Mouse (Mus musculus) heart, postnatal 4 days (tissue): ENCODE data around the gene Ifna7. TPM values are rescaled to one million over a fixed set of nuclear protein-coding genes. Genes with fewer than 3 reads are reported as not detected.

ENCODE experiments used
- DNase-seq: peaks from one replicate; pipeline ENCODE4 v3.0.0; 2021
- total RNA-seq, 2 experiments: library from RNA; stranded (reverse); gene quantifications; 2 replicates each; pipeline ENCODE4 v1.2.3; 2021

The Ifna7 gene
- total RNA-seq, 2 experiments from 2014 or later = not detected

- DNase-seq = no peak
Observed at GRCm38 (mm10) chr4:88841438-88841911, 25.4 kb downstream of the Ifna7 start, which contains the start of gene Ifna4. Ifna4 (plus strand) TSS chr4:88841861.

GRCm38 (mm10) chr4:88845334-88845733, 29.3 kb downstream of the Ifna7 start:
- DNase-seq = no peak

GRCm38 (mm10) chr4:88849698-88850097, 33.7 kb downstream of the Ifna7 start, which contains the start of gene Ifna1:
Ifna1 (plus strand) TSS chr4:88850087.
- no peak for DNase-seq

GRCm38 (mm10) chr4:88851026-88851763, 35.2 kb downstream of the Ifna7 start:
- DNase-seq = no peak

GRCm38 (mm10) chr4:88859214-88859613, 43.2 kb downstream of the Ifna7 start:
- DNase-seq = no peak

GRCm38 (mm10) chr4:88863309-88863708, 47.3 kb downstream of the Ifna7 start:
- no peak for DNase-seq

- DNase-seq = no peak
Observed at GRCm38 (mm10) chr4:88864599-88864998, 48.6 kb downstream of the Ifna7 start.

GRCm38 (mm10) chr4:88865011-88865569, 49.1 kb downstream of the Ifna7 start:
- DNase-seq = no peak

Other genes starting within 250 kb of the Ifna7 start
- gene Ifna14, start 244.4 kb upstream of the Ifna7 start, total RNA-seq = not detected
- gene Ifna9, start 223.8 kb upstream of the Ifna7 start, total RNA-seq = not detected
- not detected for gene Ifna12, start 212.9 kb upstream of the Ifna7 start, total RNA-seq
- not detected for gene C87499, start 181.8 kb upstream of the Ifna7 start, total RNA-seq
- not detected for gene Ifna13, start 171.8 kb upstream of the Ifna7 start, total RNA-seq
- gene Ifna16, start 139.3 kb upstream of the Ifna7 start, total RNA-seq = not detected
- gene Ifna2, start 132.3 kb upstream of the Ifna7 start, total RNA-seq = not detected
- gene Ifnab, start 124.9 kb upstream of the Ifna7 start, total RNA-seq = not detected
- gene Gm26566, start 94.4 kb upstream of the Ifna7 start, total RNA-seq = under 1 TPM; 0.36 to 0.52 TPM
- gene Klhl9, start 93.8 kb upstream of the Ifna7 start, total RNA-seq = 10 to 100 TPM; 89.6 to 91.9 TPM
- gene Gm13271, start 61.4 kb upstream of the Ifna7 start, total RNA-seq = not detected
- not detected for gene Gm13283, start 56.1 kb upstream of the Ifna7 start, total RNA-seq
- not detected for gene Gm13290, start 42.4 kb upstream of the Ifna7 start, total RNA-seq
- gene Gm13289, start 39.3 kb upstream of the Ifna7 start, total RNA-seq = not detected
- not detected for gene Gm13272, start 36.4 kb upstream of the Ifna7 start, total RNA-seq
- under 1 TPM in 1 of 2 experiments, not detected in 1; 0.23 TPM for gene Ifnz, start 34.1 kb upstream of the Ifna7 start, total RNA-seq
- gene Gm13276, start 30.5 kb upstream of the Ifna7 start, total RNA-seq = not detected
- gene Gm13277, start 27.6 kb upstream of the Ifna7 start, total RNA-seq = not detected
- not detected for gene Gm13278, start 24.7 kb upstream of the Ifna7 start, total RNA-seq
- gene Gm13275, start 21.7 kb upstream of the Ifna7 start, total RNA-seq = not detected
- gene Gm13279, start 18.8 kb upstream of the Ifna7 start, total RNA-seq = not detected
- gene Gm13285, start 16.6 kb upstream of the Ifna7 start, total RNA-seq = under 1 TPM in 1 of 2 experiments, not detected in 1; 0.31 TPM
- gene Gm13287, start 13.0 kb upstream of the Ifna7 start, total RNA-seq = not detected
- under 1 TPM in 1 of 2 experiments, not detected in 1; 0.14 TPM for gene Gm13288, start 10.7 kb upstream of the Ifna7 start, total RNA-seq
- not detected for gene Ifna11, start 3.7 kb downstream of the Ifna7 start, total RNA-seq
- gene Ifna6, start 11.2 kb downstream of the Ifna7 start, total RNA-seq = not detected
- not detected for gene Ifna5, start 19.3 kb downstream of the Ifna7 start, total RNA-seq
- gene Ifna4, start 25.6 kb downstream of the Ifna7 start, total RNA-seq = not detected
- gene Ifna1, start 33.9 kb downstream of the Ifna7 start, total RNA-seq = not detected
- not detected for gene Ifne, start 64.0 kb downstream of the Ifna7 start, total RNA-seq